Comparison of ENCODE assay signal across 4 mouse cellular contexts in the genomic region with DNA sequence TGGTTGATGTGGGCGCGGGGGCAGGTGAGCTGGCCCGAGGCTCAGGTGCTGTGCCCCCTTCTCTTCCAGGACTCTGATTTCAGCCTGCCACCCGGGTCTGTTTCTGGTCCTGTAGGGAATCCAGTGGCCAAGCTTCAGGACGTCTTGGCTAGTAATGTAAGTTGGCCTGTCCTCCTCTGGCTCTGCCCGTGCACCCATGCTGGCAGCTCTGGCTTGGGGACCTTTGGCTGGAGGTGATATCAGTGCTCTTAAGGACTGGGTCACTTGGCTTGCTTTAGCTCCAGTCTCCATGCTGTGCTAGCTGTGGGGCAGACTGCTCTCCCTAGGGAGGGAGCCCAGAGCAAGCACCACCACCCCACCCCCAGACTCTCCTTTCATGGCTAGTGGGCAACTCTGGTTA.
"Had no signal": no experiment of that assay in that cellular context is flagged by ENCODE, and none has a peak within 500 bp of the region (broad histone marks: within the 10 kb centered on the region; RNA-seq: fewer than 3 reads in every experiment).

No protein-coding gene starts in this region.

- DNase-seq: left cerebral cortex, postnatal 4 days; lung, adult 18-20 months; right cerebral cortex, postnatal 14 days; thymus, postnatal 36 days had no signal
